Mouse (Mus musculus): ENCODE results near the gene Tgm1. TPM values are rescaled to one million over a fixed set of nuclear protein-coding genes. Genes with fewer than 3 reads are reported as not detected.

Gene Tgm1
- total RNA-seq (2021): 1 to 10 TPM; 1.3 to 2.0 TPM
- long read RNA-seq, experiment 1, partial matches to known transcripts: 0 of 2 reads
- long read RNA-seq, experiment 1, other reads (novel, unspliced or antisense): 0 of 2 reads
- long read RNA-seq, experiment 2: 0 reads

DNA sequence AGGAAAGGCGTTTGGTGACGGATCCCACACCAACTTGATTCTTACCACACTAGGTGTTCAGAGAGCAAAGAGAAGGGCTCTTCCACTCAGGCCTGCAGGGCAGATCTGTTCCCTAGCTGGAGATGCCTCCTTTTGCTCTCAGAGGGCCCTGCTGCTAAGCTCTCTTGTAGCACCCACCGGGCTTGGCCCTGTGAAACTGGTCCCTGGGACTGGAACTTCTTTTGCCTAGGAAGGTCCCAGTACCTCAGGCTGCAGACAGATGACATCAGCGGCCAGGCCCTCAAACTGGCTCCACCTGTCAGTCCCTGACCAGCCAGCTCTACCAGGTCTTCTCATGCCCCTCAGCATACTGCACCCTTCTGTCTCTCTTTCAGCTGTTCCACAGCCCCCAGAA lies at the start of gene Tgm1:
Gene Tgm1, minus strand, starts transcription at position 198 of the 394 bp plus-strand sequence.
- no peak for DNase-seq

DNA sequence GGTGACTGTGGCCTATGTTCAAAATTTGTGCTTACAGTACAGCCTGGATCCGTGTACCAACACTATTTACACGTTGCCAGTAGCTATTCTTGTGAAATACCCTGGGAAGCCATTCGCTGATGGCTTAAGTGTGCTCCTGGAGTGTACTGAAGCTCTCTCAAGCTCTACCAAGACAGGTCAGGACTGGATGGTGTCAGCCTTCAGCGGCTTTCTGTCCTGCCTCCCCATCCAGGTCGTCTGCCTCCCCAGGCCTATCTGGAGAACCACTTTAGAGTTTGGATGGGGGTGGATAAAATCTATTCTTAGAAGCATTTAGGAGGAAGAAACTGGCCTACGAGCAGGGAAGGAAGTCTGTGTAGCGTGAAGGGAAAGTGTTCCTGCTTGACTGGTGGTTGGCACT lies 49.4 kb upstream of the Tgm1 start:
- no peak for DNase-seq

DNA sequence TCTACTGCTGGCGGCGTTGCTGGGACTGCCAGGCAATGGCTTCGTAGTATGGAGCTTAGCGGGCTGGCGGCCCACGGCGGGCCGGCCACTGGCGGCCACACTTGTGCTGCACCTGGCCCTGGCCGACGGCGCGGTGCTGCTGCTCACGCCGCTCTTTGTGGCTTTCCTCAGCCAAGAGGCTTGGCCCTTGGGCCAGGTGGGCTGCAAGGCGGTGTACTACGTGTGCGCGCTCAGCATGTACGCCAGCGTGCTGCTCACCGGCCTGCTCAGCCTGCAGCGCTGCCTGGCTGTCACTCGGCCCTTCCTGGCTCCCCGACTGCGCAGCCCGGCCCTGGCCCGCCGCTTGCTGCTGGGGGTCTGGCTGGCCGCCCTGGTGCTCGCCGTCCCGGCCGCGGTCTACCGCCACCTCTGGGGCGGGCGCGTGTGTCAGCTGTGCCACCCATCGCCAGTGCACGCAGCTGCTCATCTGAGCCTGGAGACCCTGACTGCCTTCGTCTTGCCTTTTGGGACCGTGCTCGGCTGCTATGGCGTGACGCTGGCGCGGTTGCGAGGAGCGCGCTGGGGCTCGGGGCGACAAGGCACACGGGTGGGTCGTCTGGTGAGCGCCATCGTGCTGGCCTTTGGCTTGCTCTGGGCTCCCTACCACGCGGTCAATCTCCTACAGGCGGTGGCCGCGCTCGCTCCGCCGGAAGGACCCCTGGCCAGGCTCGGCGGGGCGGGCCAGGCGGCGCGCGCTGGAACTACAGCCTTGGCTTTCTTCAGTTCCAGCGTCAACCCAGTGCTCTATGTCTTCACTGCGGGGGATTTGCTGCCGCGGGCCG lies 48.5 kb upstream of the Tgm1 start:
- peak; percentile 63 for DNase-seq

DNA sequence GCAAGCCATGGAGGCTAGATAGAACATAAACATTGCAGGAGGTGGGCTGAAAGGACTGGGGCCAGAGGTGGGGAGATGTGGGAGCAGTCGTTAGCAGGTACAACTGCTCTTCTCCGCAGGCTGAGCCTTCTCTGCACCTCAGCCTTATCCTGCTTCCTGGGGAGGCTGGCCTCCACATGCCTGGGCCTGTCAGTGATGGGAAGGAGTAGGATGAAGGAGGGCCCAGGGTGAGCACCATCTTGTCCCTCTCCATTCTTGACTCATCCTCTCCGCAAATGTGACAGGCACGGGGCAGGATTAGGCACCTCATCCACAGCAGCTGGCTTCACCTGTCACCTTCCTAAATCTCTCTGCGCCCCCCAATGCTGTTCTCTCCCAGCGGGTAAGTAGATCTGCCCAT lies 47.4 kb upstream of the Tgm1 start, which contains the start of gene Ltb4r2:
Gene Ltb4r2, plus strand, starts transcription at position 266 of the 400 bp plus-strand sequence.
- no peak for DNase-seq

DNA sequence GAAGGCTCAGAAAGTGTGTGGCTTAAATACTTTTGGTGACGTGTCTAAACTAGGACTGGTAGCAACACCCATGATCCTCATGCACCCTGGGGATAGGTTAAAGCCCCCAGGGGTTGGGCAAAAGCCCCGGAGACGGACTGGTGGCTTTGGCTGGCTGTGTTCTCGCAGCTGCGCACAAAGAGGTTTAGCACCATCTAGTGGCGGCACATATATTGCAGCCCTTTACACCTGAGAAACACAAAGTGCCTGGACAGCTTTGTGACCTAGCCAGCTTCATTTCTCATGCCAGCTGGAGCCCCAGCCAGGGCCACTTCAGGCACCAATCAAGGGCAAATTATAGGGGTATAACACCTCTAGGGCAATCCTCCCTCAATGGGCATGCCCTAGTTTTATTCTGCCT lies 46.4 kb upstream of the Tgm1 start:
- peak; percentile 91 for DNase-seq

DNA sequence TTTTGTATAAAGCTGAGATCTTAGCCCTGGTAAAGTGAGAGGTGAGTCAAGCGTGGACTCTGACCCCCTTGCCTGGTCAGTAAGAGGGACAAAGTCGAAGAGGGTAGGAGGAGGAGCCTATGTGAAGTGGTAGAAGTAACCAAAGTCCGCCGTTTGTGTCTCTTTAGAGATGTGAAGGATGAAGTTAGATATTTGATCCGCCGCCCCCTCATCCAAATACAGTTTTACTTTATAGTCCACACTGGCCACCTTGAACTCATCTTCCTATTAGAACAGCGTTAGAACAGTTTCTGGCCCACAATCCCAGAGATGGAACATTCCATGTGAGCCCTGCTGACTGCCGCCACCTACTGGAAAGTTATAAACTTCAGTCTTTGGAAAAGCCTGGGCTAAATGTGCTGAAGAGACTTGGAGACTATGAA lies 44.6 kb upstream of the Tgm1 start, which contains the start of gene Cideb:
Gene Cideb, minus strand, starts transcription at position 96 of the 422 bp plus-strand sequence.
- DNase-seq: peak; percentile 60

DNA sequence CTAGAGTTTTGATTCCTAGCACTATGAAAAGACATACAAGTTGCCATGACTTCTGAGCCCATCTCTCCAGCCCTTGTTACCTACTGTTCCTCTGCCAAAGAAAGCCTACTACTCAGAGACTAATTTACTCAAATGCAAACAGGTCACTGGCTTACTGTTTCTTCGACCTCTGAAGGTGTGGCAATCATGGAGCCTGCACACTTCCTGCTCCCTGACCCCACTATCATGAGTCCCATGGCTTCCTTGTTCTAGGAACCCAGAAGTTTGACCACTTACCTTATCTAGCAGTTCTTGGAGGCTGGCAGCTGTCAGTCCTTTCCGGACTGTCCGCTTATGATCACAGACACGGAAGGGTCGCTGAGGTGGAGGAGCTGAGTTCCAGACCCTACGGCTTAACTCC lies 43.8 kb upstream of the Tgm1 start:
- DNase-seq: no peak

DNA sequence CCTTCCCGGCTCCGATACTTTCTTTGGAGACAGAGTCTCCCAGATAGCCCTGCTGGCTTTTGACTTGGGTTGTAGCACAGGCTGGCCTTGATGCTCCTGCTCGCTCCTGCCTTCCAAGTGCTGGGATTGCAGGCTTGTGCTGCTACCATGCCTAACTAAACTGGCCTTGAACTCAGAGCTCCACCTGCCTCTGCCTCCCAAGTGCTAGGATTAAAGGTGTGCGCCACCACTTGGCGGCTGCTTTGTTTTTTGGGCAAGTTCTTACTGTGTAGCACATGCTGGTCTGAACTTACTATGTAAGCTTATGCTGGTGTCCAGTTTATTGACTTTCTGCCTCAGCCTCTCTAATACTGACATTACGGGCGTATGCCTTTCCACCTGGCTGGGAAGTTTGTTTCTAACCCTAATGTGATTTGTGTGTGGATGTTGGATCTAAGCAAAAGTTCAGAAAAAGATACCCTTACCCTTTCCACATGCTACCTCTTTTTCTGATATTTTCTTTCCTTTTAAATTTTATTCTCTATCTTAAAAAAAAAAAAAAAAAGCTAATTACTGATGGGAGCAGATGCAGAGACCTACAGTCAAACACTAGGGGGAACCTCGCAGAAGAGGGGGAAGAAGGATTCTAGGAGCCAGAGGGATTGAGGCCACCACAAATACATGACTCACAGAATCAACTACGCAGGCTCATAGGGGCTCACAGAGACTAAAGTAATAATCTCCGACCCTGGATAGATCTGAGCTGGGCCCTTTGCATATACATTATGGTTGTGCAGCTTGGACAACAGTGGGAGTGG lies 33.5 kb upstream of the Tgm1 start:
- DNase-seq: no peak

DNA sequence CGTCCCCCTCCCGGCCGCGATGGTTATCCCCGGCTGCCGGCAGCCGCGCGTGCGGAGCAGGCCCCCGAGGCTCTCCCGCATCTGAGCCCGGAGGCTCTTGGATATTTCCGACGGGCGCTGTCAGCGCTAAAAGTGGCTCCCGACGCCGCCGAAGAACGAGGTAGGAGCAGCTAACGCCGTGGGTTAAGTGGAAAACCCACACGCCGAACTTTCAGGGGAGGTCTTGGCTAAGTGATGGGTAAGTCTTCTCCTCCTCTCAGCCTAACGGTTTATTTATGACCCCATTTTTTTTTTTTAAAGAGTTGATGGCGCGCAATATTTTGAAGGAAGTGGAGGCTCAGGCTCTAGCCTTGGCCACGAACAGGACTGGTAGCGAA lies 32.1 kb upstream of the Tgm1 start:
- DNase-seq: no peak

DNA sequence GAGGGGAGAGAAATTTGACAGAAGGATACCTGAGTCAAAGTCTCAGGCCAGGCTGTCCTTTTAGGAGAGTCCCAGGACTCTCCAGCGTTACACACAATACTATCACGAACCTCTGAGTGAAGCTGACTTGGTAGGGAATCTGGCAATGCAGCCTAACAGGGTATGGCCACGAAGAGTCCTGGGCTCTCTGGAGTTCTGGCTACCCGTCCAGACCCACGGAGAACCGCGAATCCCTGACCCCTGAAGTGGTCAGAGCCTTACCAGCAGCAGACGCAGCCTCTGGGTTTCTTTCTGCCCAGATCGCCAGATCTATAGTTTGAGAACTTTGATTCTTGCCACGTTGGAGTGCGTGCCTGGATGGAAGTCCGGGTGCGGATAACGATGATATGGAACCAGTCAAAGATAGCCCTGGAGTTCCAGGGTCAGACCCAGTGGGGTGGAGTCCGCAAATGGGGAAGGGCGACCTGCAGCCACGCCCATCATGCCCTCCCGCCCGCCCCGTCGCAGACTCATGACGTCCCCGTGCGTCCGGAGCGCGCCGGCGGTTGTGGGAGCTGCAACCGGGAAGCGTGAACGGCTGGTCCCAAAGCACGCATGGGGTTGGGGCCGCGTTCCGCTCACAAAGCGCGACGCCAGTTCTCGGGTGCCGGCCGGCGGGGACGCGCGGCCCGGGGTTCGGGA lies 31.6 kb upstream of the Tgm1 start, which contains the start of the genes Dhrs1 and Nop9:
Gene Dhrs1, minus strand, starts transcription at position 511 of the 681 bp plus-strand sequence.
Gene Nop9, plus strand, starts transcription at position 514 of the 681 bp plus-strand sequence.
- DNase-seq: peak; percentile 96

DNA sequence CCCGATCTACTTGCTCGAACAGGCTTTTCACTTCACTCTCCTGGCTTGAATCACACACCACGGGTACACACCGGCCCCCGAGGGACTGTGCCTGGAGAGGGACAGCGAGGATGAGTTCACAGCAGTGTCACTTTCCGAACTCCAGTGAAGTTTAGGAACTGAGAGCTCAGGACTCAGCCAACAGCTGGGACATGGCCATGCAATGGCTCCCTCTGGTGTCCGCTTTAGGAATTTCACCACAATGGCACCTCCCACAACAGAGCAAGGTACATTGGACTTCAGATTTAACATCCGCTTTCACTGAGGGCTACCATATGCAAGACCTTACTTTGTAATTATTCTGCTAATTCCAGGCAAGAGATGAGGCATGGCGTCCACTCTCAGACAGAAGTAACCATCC lies 30.0 kb upstream of the Tgm1 start:
- peak; percentile 93 for DNase-seq

DNA sequence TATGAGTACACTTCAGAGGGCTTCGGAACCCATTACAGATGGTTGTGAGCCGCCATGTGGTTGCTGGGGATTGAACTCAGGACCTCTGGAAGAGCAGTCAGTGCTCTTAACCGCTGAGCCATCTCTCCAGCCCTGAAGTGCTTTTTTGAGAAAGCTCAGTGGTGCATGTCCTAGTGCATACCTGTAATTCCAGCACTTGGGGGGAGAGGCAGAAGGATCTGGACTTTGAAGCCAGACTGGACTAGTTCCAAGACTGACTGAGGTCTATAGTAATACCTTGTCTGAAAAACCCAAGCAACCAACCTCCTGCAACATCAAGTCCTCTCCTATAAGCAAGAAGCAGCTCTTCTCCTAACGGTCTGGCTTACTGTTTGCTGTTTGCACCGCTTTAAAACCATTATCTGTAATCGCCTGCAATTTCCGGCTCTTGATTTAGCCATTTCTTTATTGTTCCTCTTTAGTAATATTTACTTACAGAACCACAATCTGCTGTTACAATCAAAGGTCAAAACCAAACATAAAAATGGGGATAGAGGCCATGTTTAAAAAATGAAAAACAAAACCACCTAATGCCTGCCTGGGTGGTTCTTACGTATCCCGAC lies 23.5 kb upstream of the Tgm1 start:
- no peak for DNase-seq

DNA sequence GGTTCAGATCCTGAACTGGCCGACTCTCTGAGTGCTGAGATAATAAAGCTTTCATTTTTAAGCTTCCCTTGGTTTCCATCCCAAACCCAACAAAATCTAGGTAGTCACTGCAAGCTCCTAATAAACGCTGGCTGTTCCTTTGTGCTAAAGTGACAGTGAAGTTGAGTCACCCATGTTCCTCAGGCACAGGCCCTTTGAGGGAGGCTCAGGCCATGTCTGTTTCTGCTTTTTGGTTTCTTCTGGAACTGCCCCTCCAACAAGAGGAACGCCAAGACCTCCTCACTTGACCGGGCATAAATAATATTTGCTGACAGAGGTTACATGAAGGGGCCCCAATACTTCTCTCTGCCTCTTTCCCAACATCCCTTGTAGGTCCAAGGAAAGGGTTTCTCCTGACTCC lies 22.0 kb upstream of the Tgm1 start:
- DNase-seq: no peak

DNA sequence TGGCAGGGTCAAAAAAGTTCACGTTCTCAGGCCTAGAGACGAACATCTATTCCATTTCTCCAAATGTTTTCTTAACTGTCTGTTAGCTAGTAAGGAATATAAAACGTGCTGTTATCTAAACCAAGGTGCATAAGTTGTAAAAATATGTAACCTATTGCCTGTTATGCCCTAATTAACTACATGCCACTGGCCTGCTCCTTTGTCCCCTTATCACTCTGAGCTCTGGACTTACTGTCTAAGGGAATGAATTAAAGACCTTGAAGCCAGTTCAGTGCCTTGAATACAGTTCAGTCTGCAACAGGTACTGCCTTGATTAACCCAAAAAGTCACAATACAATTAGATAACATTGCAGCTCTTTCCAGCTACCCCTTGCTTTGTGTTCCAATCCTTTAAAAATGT lies 21.6 kb upstream of the Tgm1 start:
- no peak for DNase-seq

DNA sequence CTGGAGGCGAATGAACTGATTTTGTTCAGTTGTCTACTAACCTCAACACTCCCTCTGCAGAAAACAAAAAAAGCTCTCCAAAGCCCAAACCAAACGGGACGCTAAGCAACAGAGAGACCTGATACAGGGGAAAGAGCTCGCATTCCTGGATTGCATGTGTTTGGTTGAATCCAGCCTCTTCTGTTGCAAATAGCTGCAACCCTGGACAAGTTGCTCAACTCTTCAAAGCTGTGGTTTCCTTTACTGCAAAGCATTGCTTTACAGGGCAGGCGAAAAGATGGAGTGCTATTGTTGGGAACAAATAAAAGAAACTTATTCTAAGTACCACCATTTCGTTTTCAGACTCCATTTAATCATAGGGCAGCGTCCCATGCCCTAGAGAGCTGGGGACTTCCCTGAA lies 21.1 kb upstream of the Tgm1 start:
- no peak for DNase-seq

DNA sequence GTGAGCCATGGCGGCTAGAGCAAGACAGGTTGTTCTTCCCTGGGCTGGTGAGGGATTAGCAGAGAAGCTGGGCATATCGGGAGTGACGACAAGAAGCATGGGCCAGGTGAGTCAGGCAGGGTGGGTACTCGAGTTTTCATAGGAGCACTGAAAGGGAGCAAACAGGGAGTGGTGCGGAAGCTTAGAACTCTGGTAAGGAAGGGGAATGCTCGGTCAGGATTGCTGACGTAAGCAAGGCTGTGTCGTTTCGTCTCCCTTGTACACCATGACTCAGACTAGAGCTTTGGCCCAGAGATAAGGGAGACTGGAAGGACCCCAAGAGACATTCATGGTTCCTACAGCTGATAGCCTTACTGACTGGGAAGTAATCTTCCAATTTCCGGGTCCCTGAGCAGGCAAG lies 20.2 kb upstream of the Tgm1 start:
- no peak for DNase-seq

DNA sequence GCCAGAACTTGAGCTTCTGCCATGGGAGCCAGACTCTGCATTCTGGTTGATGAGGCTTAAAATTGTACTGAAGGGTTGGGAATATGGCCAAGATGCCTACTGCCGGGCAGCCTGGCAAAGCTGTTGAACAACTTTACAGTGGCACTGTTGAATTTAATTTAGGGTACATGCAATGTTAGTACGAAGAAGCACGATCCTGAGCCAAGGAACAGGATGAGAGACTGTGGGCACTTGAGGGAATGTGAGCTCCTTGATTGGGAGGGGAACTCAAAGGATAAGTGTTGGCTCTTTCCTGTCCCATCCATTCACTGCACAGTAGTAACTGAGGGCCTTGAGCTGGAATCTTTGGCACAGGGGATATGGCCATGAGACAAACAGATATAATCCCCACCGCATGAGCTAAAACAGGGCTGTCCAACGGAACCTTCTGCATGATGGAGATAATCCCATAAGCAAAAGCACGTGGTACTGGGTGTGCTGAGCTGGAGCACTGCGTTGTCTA lies 16.9 kb upstream of the Tgm1 start:
- no peak for DNase-seq

DNA sequence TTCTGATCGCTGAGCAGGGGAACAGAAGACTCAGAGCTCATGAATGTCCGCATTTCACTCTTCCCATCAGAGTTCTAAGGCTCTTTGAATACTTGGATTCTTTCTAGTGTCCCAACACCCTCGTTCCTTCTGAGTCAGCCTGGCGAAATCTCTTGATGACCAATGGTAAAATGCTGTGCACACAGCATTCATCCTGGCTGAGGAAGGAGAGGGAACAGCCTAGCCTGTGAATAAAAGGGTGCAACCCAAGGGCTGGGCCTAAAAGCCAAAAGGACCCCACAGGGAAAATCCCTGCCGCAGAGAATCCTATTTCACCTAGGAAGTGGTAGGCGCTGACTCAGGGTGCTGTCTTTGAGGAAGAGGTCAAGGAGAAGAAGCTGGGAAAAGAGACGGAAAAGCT lies 16.4 kb upstream of the Tgm1 start:
- no peak for DNase-seq

DNA sequence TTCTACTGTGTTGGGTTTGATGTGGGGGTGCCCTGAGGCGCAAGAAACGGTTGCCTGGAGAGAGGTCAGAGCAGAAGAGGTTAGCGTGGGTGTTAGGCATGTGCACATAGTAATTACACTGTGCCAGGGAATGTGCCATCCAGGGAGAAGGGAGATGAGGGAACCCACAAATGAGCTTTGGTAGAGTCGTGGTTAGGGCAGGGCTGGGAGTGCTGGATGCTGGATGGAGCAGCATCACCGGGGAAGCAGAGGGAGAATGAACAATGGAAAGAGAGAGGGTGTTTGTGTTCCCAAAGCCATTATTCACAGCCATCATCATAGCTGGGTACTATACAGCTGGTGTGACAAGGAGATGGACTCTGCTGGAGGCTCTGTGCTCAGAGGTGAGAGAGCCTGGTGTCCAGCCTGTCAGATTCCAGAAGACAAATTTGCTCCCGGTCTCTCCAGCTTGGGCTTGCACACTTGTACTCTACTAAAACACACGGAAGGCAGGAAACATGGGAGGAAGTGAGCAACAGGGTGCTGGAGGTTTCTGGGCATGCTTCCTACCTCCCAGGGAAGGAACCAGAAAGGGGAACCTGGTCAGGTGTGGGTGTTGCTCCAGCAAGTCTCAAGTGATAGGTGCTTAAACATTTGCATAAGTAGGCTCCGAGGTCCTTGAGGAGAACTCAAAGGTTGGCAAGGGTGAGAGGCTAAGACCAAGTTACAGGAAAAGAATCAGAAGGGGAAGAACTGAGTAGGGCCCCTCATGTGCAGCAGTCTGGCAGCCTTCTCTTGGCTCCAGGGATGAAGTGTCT lies 14.4 kb upstream of the Tgm1 start:
- DNase-seq: no peak

DNA sequence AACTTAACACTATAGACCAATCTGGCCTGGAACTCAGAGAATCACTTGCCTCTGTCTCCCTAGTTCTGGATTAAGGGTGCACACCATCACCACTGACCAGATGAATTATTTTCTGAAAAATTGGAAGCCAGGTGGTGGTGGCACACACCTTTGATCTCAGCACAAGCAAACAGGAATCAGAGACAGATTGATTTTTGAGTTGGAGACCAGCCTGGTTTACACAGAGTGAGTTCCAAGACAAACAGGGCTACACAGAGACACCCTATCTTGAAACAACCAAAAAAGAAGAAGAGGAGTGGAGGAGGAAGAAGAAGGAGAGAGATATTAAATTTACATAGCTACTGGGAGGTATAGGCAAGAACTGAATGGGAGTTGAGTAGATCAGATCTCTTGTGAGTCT lies 12.5 kb upstream of the Tgm1 start:
- no peak for DNase-seq

DNA sequence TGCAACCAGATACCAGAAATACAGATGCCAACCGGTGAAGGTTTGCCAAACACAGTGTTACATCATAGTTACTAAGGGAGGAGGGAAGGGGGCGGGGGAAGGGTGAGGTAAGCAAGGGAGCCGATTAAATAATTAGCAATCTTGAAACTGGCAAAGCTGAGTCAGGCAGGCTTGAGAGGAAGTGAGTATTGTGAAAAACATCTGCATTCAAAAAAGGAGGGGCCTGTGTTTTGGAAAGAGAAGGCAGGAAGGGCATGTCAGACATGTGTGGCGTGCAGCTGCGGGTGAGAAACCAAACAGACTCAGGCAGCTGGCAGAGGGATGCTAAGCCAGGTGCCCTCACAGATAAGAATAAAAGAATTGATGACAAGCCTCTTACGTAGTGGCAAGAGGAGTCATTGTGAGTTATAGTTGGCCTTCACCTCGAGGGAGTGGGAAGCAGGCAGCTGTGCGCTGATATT lies 10.7 kb upstream of the Tgm1 start:
- peak; percentile 67 for DNase-seq
